Mouse (Mus musculus) cerebellum, adult 2 months (tissue): ENCODE measurements around the gene Magt1.

Experiments used
- CTCF ChIP-seq: fragments of 200-500 bp; IDR thresholded peaks from 2 replicates; pipeline ENCODE4 v1.5.1; 2011; ENCODE audit warnings: low read depth, mild to moderate bottlenecking, control low read depth, low read length, moderate library complexity, borderline replicate concordance; ENCODE audit not compliant: insufficient read depth
- POLR2A ChIP-seq: fragments of 200-500 bp; IDR thresholded peaks from 2 replicates; pipeline ENCODE4 v1.6.1; 2011; ENCODE audit warnings: low read length, control low read depth, borderline replicate concordance; ENCODE audit not compliant: insufficient read depth

GRCm38 (mm10) chrX:105929478-105930038 lies 82.1 kb downstream of the Magt1 start:
- TF ChIP-seq CTCF (no peak), POLR2A (no peak)
